Mouse (Mus musculus): ENCODE results near the gene Dab1. TPM values are rescaled to one million over a fixed set of nuclear protein-coding genes. Genes with fewer than 3 reads are reported as not detected.

Gene Dab1
- polyA plus RNA-seq, 1 experiment from 2014 or later = 0.39 TPM

GRCm38 (mm10) chr4:104008406-104008805 is 389.2 kb downstream of the Dab1 start:
- H3K4me3 ChIP-seq (ENCODE audit: low read depth, low read length) = no peak overlapping the region
- H3K27me3 ChIP-seq (replicated peaks; ENCODE audit: insufficient read depth, low read length) = no peaks in the 10 kb centered on the region
- TF ChIP-seq EP300 (IDR thresholded peaks at IDR 0.05) (no peak), CTCF (IDR thresholded peaks at IDR 0.05) (no peak)
- H3K4me1 ChIP-seq (ENCODE audit: insufficient read depth, low read depth, low read length) = no peaks in the 10 kb centered on the region
- no peak overlapping the region for H3K27ac ChIP-seq (ENCODE audit: low read length)
- no peaks in the 10 kb centered on the region for H3K36me3 ChIP-seq (ENCODE audit: insufficient read depth, low read length)
- ATAC-seq = no peak
- WGBS = 54% methylated on average over 5 of the region's 5 CpGs
- DNase-seq (ENCODE audit: low spot score) = no peak
- H3K9me3 ChIP-seq (ENCODE audit: low read length) = no peaks in the 10 kb centered on the region
- H3K4me2 ChIP-seq (replicated peaks; ENCODE audit: low read depth, low read length) = no peak overlapping the region
- no peak overlapping the region for H3K9ac ChIP-seq (replicated peaks; ENCODE audit: low read depth)

DNA sequence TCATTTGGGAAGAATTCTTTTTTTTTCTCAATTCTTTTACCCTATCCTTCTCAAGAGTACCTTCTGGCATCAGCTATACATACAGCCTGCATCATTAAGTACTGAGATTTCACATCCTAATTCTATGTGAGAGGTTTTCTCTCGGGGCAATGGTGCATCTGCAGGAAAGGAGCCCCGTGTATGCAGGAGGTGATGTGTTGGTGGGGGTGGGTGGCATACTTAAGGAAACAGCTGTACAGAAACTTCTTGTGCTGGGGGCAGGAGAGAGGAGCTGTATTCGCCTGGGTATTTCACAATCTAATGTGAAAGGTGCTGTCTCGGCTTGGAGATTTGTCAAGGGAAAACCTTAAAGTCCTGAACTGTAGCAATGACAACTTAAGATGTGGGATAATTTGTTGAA is 392.5 kb downstream of the Dab1 start:
- H3K4me1 ChIP-seq (ENCODE audit: insufficient read depth, low read depth, low read length) = no peaks in the 10 kb centered on the region
- no peak for ATAC-seq
- TF ChIP-seq EP300 (IDR thresholded peaks at IDR 0.05) (no peak), CTCF (IDR thresholded peaks at IDR 0.05) (no peak)
- H3K9me3 ChIP-seq (ENCODE audit: low read length) = no peaks in the 10 kb centered on the region
- H3K27ac ChIP-seq (ENCODE audit: low read length) = no peak overlapping the region
- no peaks in the 10 kb centered on the region for H3K27me3 ChIP-seq (replicated peaks; ENCODE audit: insufficient read depth, low read length)
- H3K4me3 ChIP-seq (ENCODE audit: low read depth, low read length) = no peak overlapping the region
- no peak overlapping the region for H3K4me2 ChIP-seq (replicated peaks; ENCODE audit: low read depth, low read length)
- no peak overlapping the region for H3K9ac ChIP-seq (replicated peaks; ENCODE audit: low read depth)
- H3K36me3 ChIP-seq (ENCODE audit: insufficient read depth, low read length) = no peaks in the 10 kb centered on the region
- DNase-seq (ENCODE audit: low spot score) = no peak
- 47% methylated on average over 4 of the region's 4 CpGs for WGBS

DNA sequence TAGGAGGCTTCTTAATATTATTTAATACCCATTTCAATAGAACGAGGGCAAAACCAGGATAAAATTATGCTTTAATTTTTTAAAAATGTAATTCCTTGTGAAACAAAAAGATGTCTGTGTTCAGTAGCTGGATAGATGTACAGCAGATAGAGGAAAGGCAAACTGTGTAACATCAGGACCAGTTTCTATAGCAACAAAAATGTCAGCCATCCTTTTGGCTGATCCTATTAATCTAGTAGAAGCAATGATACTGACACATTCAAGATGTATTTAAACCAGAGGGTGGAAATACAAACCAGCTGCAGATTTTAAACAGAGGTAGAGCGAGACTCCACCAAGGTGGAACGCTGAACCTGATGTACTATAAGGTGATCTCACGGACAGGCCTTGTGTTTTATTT is 393.0 kb downstream of the Dab1 start:
- Histone ChIP-seq H3K9me3 (ENCODE audit: low read length) (no peaks in the 10 kb centered on the region), H3K27me3 (replicated peaks; ENCODE audit: insufficient read depth, low read length) (no peaks in the 10 kb centered on the region), H3K4me3 (ENCODE audit: low read depth, low read length) (no peak overlapping the region), H3K9ac (replicated peaks; ENCODE audit: low read depth) (no peak overlapping the region), H3K4me1 (ENCODE audit: insufficient read depth, low read depth, low read length) (no peaks in the 10 kb centered on the region), H3K4me2 (replicated peaks; ENCODE audit: low read depth, low read length) (no peak overlapping the region), H3K36me3 (ENCODE audit: insufficient read depth, low read length) (no peaks in the 10 kb centered on the region), H3K27ac (ENCODE audit: low read length) (no peak overlapping the region)
- DNase-seq (ENCODE audit: low spot score) (no peak), ATAC-seq (no peak)
- WGBS = 67% methylated on average over 4 of the region's 4 CpGs
- TF ChIP-seq EP300 (IDR thresholded peaks at IDR 0.05) (no peak), CTCF (IDR thresholded peaks at IDR 0.05) (no peak)

DNA sequence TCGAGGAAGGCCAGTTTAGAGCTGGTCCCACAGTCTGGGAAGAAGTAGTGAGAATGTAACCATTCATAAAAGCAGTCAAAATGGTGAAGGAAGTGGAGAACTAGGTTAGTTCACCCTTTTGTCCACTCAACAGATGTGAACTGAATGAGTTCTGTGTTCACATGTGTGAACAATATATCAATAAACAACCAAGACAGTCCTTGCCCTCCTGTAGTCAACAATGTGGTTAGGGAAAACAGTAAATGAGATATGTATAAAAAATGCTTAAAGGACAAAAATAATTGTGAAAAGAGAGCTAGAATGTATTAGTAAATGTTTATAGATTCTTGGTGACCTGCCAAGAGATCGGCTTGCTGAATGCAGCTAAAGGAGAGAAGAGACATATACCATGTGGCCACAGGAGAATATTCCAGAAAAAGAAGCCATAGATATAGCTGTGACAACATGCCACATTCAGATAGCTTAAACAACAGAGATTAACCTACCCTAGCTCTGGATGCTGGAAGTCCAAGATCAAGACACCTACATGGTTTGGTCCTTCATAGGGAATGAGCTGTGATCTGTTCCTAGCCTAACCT is 406.0 kb downstream of the Dab1 start:
- H3K4me3 ChIP-seq (ENCODE audit: low read depth, low read length) = no peak overlapping the region
- H3K36me3 ChIP-seq (ENCODE audit: insufficient read depth, low read length) = no peaks in the 10 kb centered on the region
- H3K9me3 ChIP-seq (ENCODE audit: low read length) = no peaks in the 10 kb centered on the region
- H3K9ac ChIP-seq (replicated peaks; ENCODE audit: low read depth) = no peak overlapping the region
- DNase-seq (ENCODE audit: low spot score) (peak; percentile 21), ATAC-seq (peak; percentile 32; the same call in 1 of the 2 replicates)
- H3K4me2 ChIP-seq (replicated peaks; ENCODE audit: low read depth, low read length) = no peak overlapping the region
- no peak overlapping the region for H3K27ac ChIP-seq (ENCODE audit: low read length)
- H3K27me3 ChIP-seq (replicated peaks; ENCODE audit: insufficient read depth, low read length) = no peaks in the 10 kb centered on the region
- H3K4me1 ChIP-seq (ENCODE audit: insufficient read depth, low read depth, low read length) = no peaks in the 10 kb centered on the region
- TF ChIP-seq EP300 (IDR thresholded peaks at IDR 0.05) = no peak
- no peak for TF ChIP-seq CTCF (IDR thresholded peaks at IDR 0.05)
- 46% methylated on average over 2 of the region's 2 CpGs for WGBS

GRCm38 (mm10) chr4:104026834-104027233 is 407.7 kb downstream of the Dab1 start:
- Histone ChIP-seq H3K36me3 (ENCODE audit: insufficient read depth, low read length) (no peaks in the 10 kb centered on the region), H3K27me3 (replicated peaks; ENCODE audit: insufficient read depth, low read length) (no peaks in the 10 kb centered on the region), H3K4me3 (ENCODE audit: low read depth, low read length) (no peak overlapping the region), H3K9me3 (ENCODE audit: low read length) (no peaks in the 10 kb centered on the region), H3K4me2 (replicated peaks; ENCODE audit: low read depth, low read length) (no peak overlapping the region), H3K27ac (ENCODE audit: low read length) (no peak overlapping the region), H3K4me1 (ENCODE audit: insufficient read depth, low read depth, low read length) (no peaks in the 10 kb centered on the region), H3K9ac (replicated peaks; ENCODE audit: low read depth) (no peak overlapping the region)
- ATAC-seq (no peak), DNase-seq (ENCODE audit: low spot score) (no peak)
- no peak for TF ChIP-seq CTCF (IDR thresholded peaks at IDR 0.05)
- TF ChIP-seq EP300 (IDR thresholded peaks at IDR 0.05) = no peak
- WGBS = 55% methylated on average over 2 of the region's 2 CpGs

GRCm38 (mm10) chr4:104027239-104027638 is 408.1 kb downstream of the Dab1 start:
- no peak for DNase-seq (ENCODE audit: low spot score)
- TF ChIP-seq CTCF (IDR thresholded peaks at IDR 0.05) (no peak), EP300 (IDR thresholded peaks at IDR 0.05) (no peak)
- H3K36me3 ChIP-seq (ENCODE audit: insufficient read depth, low read length) = no peaks in the 10 kb centered on the region
- H3K27me3 ChIP-seq (replicated peaks; ENCODE audit: insufficient read depth, low read length) = no peaks in the 10 kb centered on the region
- H3K4me1 ChIP-seq (ENCODE audit: insufficient read depth, low read depth, low read length) = no peaks in the 10 kb centered on the region
- no peak overlapping the region for H3K4me3 ChIP-seq (ENCODE audit: low read depth, low read length)
- H3K27ac ChIP-seq (ENCODE audit: low read length) = no peak overlapping the region
- ATAC-seq = no peak
- H3K9ac ChIP-seq (replicated peaks; ENCODE audit: low read depth) = no peak overlapping the region
- WGBS = 58% methylated on average over 1 of the region's 1 CpGs
- H3K4me2 ChIP-seq (replicated peaks; ENCODE audit: low read depth, low read length) = no peak overlapping the region
- H3K9me3 ChIP-seq (ENCODE audit: low read length) = no peaks in the 10 kb centered on the region

DNA sequence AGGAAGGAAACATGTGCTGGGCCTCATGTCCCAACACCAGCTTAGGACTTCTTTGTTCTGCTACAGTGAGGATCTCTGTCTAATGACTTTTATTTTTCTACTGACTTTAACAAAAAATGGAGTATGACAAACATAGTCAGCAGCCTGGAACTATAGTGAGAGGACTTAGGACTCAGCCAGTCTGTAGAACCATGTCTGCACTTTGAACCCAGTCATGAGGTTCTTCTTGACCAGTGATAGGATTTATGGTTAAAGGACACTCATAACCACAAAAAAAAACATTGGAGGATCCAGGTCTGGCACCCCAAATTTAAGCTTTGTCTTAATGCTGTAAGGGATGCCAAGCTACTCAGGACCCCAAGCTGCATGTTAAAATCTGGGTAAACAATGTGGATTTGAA is 416.9 kb downstream of the Dab1 start:
- no peak overlapping the region for H3K4me2 ChIP-seq (replicated peaks; ENCODE audit: low read depth, low read length)
- H3K4me1 ChIP-seq (ENCODE audit: insufficient read depth, low read depth, low read length) = no peaks in the 10 kb centered on the region
- H3K4me3 ChIP-seq (ENCODE audit: low read depth, low read length) = no peak overlapping the region
- ATAC-seq = no peak
- no peaks in the 10 kb centered on the region for H3K36me3 ChIP-seq (ENCODE audit: insufficient read depth, low read length)
- no peaks in the 10 kb centered on the region for H3K9me3 ChIP-seq (ENCODE audit: low read length)
- no peaks in the 10 kb centered on the region for H3K27me3 ChIP-seq (replicated peaks; ENCODE audit: insufficient read depth, low read length)
- no peak for DNase-seq (ENCODE audit: low spot score)
- TF ChIP-seq CTCF (IDR thresholded peaks at IDR 0.05) (no peak), EP300 (IDR thresholded peaks at IDR 0.05) (no peak)
- no peak overlapping the region for H3K9ac ChIP-seq (replicated peaks; ENCODE audit: low read depth)
- H3K27ac ChIP-seq (ENCODE audit: low read length) = no peak overlapping the region
